Mouse (Mus musculus) hematopoietic stem cell, adult 5-6 weeks (primary cell): Measurements from ENCODE around the gene Ntf3. TPM values are rescaled to one million over a fixed set of nuclear protein-coding genes. Genes with fewer than 3 reads are reported as not detected.

Experiments
- ATAC-seq, 2 experiments: fragments of 125-278 bp in 1 of 2; replicated peaks in 1 of 2; 2 replicates each; pipeline ENCODE4 v1.8.0; 2016 to 2017; ENCODE audit warnings: inconsistent platforms in 2 of 2, mild to moderate bottlenecking in 2 of 2, moderate number of reproducible peaks in 2 of 2, low read depth in 1 of 2, moderate TSS enrichment in 1 of 2; ENCODE audit not compliant: low FRiP score in 2 of 2, poor library complexity in 2 of 2, severe bottlenecking in 2 of 2, insufficient read depth in 1 of 2, low TSS enrichment in 1 of 2
- total RNA-seq: library from RNA; stranded (forward); fragments of 172-1452, 232-1000 nt; gene quantifications from 2 replicates; pipeline ENCODE4 v1.2.3, GENCODE M21; 2017

Gene Ntf3
- total RNA-seq, 1 experiment from 2014 or later, result not detected

DNA sequence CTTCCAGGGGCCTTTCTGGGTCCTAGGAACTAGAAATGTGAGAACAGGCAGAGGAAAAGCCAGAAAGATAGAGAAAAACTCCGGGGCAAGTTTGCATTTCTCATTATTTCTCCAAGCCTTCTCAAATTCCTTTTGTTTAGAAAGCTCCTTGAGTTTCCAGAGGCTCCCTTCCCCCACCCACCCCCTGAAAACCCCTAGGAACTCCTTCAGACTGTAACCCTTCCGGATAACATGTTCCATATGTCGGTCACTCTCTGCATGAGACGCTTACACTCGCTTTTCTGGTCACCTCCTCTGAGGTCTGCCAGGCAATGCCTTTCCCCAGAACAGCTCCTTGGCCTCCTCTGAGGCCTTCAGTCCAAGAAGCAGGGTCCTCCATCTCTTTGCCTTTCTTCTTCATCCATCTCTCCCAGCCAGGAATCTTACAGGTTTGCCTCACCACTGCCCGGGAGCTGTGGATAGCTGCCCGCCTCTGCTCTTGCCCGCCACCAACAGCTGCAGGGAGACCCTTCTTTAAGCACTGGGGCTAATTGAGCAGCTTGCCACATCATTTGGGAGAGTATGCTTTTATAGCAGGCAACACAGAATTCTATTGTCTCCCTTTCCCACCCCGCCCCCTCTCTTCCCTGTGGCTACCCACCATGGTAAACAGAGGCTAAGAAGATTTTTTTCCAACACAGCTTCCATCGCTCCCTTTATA lies 51.6 kb downstream of the Ntf3 start:
- ATAC-seq, result no peak

DNA sequence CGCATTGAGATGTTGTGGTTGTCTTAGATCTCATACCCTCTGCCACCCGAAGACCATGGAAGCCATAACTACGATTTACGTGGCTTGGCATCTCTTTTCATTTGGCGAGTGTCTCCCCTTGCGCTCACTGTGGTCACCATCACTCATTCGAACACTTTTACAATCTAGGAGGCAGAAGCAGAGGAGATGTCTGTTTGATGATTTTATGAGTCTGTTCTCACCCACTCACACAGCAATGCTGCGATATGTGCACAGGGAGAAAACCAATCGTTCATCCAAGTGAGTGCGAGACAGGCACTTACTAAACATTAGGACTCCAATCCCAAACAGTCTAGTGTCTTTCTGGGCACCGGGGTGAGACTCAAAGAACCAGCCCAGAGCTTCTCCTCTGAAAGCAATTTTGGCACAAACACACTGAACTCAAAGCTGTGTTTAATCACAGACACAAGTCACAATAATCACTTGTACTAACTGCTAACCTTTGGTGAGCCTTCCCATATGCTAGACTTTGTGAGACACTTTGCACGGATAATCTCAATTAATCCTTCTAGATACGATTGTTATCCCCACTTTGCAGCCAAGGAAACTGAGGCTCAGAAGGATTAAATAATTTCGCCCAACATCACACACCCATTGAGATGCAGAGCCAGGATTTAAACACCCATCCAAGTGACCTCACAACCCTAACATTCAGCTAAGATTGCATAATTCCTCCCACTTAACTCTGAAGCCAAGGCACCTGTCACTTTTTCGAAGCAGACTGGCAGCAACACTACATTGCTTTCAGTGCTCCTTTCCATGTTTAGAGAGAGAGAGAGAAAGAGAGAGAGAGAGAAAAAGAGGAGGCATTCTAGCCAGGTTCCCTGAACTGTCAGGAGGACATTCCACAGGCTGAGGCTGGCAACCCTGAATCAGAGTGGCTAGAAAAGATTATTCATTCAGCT lies 55.5 kb downstream of the Ntf3 start:
- ATAC-seq, result no peak

DNA sequence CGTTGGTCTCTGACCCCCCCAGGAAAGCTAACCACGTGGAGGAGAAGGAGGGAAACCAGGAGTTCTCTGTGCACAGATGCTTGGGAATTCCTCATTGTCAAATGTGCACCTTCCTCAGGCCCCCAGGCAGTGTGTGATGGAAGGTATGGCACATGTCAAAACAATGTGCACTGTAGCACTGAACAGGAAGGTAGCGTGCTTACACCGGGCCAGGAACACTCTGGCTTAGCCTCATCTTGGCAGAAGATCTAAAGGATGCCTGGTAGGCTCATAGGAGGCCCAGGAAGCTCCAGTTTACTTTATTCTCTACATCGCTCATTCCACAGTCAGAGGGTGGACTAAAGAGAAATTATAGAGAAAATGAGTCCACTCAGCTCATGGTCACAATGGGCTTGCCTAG lies 57.5 kb downstream of the Ntf3 start:
- no peak for ATAC-seq

DNA sequence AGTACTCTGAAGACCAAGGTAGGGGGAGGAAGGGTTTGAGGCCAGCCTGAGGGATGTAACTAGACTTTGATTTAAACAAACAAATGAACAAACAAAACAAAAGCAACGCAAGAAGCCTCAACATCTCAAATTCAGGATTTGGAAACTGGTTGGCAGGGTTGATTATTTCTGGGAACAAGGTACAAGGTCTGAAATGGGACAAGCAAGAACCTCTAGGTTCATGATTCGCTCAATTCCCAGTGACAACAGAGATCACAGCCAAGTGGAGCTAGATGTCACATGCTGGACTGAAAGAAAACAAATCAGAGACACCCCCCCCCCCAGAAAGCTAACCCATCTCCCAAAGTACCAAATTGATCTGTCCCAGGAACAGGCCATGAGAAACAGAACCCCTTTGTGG lies 57.9 kb downstream of the Ntf3 start:
- no peak for ATAC-seq

DNA sequence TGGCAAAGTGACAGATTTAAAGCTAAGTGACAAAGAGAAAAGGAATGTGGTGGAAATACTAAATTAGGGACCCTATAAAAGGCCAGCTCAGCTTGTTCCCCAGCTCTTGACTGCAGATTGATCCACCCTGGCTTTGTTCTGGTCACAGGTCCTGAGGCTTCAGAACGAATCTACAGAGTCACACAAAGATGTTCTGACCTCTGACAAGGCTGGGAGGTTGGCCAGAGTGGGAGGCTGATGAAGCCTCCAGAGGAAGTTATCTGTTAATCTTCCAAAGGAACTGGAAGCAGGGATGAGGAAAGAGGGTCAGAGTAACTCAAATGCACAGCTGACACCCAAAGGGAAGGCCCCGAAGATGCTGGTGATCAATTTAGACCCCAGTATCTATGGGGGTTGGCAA lies 59.3 kb downstream of the Ntf3 start:
- ATAC-seq, result no peak

DNA sequence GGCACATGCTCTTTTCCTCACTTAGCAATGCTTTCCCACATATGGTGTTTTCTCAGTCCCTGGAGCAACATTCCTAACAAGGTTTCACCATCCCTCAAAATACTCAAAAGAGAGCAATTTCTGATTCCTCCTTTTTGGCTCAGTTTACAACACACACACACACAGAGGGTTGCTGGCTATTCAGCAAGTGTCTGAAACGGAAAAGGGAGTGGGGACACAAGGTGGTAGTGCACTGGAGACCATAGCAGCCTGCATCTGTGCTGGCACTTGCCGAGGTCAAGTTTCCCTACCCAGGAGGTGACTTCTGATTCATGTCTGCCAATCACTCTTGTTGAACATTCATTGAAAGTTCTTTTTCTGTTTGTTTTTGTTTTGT lies 59.9 kb downstream of the Ntf3 start:
- ATAC-seq, result no peak

DNA sequence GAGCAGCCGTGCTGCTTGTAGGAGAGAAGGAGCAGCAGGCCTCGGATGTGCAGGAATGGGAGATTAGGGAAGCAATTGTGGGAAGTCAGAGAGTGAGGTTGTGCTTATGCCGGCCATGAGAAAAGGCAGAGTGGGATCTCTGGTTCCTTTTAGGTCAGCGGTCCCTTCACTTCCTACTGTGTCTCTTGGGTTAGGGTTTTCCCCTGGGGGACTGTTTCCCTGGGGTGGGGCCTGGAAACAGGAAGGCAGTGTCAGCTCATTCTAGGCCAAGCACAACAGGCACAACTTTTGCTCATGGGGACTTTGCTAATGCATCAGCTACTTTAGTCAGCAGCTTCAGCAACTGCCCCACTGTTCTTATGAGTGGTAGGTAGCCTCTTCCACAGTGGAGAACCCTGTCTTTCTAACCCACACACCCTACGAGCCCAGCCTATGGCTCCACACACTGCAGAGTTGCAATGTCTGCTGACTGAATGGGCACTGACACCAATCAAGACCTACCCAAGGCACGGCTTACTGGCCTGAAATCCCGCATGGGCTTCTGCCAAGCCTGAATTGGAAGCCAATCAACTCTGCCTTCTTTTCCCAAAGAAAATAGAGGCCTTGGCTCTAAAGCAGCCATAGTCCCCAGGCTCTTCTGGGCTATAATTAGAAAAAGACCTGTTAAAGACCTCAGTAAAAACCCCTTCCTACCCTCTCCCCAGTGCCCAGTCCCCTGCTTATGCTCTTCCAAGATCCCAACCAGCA lies 60.5 kb downstream of the Ntf3 start:
- no peak for ATAC-seq

DNA sequence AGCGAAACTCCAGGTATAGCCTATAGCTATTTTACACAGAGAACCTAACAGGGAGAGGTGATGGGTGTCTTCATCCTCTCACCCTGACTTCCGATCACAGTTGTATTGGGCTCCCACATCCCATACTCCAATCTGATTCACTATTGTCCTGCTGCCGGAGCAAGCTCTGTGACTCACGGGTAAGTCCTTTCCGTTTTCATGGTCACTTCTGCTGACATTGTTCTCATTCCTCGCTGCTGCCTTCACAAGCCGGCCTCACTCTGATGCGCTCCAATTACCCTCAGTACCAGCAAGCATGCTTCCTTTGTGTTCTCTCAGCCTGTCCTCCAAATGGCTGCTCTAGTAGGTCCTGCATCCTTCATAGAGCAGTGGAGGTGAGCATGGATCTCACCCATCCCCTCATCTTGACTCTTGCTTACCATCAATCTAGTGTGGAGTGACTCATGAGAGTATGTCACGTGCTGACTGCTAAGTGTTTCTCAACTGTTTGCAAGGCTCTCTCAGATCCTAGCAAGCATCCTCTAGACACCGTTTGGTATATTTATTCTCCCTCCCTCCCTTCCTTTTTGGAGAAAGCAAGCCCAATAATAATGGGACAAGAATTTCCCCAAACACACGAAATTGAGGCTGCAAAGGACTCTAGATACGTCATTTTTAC lies 61.5 kb downstream of the Ntf3 start:
- ATAC-seq, result no peak

DNA sequence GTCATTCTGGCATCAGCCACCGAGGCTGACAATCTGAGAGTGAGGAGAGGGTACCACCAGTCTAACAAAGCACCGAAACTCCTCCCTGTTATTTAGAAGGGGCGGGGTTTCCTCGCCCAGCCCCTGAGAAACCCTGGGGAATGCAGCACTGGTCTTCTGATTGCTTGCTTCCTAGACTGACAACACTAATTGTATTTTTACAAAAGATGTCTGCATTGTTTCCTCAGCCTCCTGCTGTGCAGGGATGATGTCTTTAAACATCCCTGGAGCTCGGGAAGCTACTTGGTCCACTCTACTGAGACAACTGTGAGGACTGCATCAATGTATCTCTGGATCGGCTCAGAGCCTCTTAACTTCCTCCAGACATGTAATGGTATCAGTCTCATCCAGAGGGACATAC lies 64.1 kb downstream of the Ntf3 start:
- ATAC-seq, result no peak

DNA sequence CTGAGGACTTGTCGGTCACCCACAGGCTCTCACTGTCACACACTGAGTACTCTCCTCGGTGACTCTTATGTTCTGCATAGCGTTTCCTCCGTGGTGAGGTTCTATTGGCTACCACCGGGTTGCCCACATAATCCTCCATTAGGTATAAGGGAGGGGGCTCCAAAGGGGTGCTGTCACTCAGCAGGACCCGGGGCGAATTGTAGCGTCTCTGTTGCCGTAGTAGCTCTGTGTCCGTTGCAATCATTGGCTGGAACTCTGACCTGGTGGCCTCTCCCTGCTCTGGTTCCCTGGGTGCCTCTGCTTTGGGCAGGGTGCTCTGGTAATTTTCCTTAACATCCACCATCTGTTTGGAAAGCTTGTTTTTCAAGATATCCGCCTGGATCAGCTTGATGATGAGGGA lies 64.7 kb downstream of the Ntf3 start:
- ATAC-seq, result no peak

DNA sequence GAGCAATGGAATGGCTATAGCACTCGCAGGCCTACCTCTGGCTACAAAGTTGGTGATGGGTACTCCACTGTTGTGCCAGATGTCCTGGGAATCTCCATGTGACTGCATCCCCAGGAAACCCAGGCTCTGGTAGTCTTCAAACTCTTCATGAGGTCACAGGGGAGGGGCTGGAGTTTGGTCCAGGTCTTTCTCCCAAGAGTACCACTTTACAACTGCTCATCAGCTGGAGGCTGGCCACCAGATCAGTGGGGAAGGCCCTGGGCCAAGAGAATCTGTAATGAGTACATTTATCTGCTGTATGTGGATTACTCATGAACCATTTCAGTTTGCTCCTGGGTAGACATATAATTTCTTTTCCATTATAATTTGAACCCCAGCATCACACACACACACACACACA lies 66.1 kb downstream of the Ntf3 start:
- no peak for ATAC-seq

DNA sequence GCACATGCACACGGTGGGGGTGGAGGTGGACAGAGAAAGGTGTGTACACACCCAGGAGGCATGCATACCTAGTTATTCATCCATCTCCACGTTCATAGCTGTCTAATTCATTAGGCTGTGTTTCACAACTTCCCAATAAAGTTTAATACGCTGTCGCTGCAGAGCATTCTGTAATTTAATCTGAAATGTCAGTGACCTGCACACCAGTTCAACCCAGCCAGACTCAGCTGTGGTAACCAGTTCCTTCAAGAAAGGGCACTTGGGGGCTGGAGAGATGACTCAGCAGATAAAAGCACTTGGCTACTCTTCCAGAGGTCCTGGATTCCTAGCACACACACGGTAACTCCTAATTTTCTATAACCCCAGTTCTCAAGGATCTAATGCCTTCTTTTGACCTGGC lies 69.2 kb downstream of the Ntf3 start:
- ATAC-seq, result no peak

DNA sequence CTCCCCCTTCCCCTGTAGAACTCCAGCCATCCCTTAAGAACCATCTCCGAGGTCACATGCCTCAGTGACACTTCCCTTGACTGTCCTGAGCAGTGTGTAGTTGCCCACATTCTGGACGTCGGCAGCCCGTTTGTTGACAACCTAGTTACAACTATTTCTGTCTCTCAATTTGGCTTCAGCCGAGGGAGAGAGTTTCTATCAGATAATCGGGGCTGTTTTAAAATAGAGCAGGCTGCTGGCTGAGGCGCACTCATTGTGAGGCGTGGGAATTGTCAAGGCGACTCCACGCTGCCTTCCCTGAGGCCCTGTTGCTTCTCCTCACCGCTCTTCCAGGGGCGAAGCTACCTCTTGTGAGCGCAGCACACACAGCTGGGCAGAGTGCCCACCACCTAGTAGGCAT lies 70.6 kb downstream of the Ntf3 start:
- ATAC-seq, result no peak

DNA sequence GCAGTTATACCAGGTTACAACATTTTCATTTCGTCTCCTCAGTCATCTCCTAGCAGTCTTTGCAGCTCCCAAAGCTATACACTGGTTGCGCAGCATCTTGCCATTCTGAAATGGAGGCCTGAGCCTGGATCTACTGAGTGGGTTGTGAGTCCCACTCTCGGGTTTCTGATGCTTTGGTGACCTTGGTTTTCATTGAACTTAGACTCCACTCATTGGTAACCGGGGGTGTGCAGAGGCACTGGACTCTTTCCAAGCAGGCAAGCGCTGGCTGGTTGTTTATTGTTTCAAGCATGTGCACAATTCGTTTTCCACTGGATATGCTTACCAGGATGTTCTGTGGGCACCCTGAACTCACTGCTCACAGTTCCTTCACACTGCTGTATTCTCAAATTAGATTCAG lies 71.7 kb downstream of the Ntf3 start:
- no peak for ATAC-seq

DNA sequence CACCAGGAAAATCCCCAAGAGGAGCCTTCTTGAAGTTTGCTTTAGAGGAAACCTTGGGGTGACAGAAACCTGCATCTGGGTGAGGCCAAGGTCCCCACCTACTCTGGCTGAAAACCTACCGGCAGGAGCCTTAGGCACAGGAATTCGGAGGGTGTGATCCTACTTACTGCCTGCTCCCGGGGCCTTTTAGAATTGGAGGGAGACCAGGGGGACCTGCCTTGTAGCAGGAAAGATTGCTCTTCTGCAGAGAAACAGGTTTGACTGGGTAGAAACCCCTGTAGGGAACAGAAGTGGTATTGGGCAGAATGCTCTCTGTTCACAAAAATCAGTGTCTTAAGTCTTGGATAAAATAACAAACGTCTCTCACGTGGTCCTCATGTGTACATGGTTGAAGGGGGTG lies 74.7 kb downstream of the Ntf3 start:
- ATAC-seq, result no peak

DNA sequence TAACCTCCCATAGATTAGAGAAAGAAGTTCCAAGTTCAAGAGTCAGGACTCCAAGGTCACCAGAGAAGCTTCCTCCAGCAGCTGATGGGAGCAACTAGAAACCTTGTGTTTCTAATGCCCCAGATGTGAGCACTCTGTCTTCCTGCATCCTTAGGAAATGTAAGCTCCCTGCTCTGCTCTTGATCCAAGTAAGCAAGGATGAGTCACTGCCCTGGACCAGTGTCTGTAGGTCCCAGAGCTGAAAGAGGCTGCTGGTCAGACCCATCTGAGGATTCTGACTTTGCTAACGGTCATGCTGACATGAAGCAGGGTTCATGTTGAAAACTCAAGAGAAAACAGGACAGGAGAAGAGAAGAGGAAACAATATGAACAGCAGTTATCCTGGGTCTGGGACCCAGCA lies 76.6 kb downstream of the Ntf3 start:
- ATAC-seq, result no peak

DNA sequence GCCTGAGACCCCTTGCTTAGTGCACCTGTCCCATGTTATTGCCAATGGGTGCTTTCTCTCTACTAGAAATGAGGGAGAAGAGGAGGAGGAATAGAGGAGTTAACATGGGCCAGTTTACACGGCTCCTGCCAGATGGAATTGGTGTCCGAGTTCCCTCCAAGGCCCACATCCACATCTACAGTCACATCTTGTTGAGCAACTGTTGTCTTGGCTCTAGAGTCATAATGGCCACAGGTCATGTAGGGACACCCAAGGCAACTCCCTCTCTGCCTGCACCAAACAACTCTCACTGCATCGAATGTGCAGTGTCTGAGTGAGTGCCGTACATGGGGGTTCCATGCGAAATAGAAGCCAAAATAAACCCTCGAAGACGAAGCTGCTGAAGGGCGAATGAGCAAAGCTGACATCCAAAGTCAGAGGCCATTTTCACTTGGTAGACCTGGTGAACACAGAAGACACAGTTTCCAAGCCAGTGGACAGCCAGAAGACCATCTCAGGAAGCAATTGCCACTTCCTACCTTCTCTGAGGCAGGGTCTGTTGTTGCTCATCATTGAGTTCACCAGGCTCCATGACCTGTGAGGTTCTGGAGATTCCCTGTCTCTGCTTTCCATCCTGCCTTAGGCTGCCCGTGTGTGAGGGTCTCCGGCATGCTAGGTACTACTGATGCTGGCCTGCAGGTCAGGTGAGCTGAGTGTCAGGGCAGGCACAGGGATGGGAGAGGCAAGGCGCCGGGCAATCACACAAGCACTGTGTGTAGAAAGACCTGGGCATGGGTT lies 78.0 kb downstream of the Ntf3 start:
- ATAC-seq, result no peak
